Mouse (Mus musculus) G1E (cell line): ENCODE measurements around the gene Snx27.

ENCODE experiments used
- CTCF ChIP-seq: IDR thresholded peaks from 2 replicates; pipeline ENCODE4 v1.5.1; 2012; ENCODE audit warnings: low read depth, low read length, inconsistent platforms, mixed read lengths
- GATA1 ChIP-seq: IDR thresholded peaks from 2 replicates; pipeline ENCODE4 v1.6.1; 2012; ENCODE audit warnings: borderline replicate concordance, low read length, inconsistent platforms, mixed read lengths
- GATA2 ChIP-seq: IDR thresholded peaks from 2 replicates; pipeline ENCODE4 v1.6.1; 2012; ENCODE audit warnings: low read depth, low read length, inconsistent platforms, borderline replicate concordance
- POLR2AphosphoS5 ChIP-seq: IDR thresholded peaks from 2 replicates; pipeline ENCODE4 v1.6.1; 2012; ENCODE audit warnings: low read depth, low read length, inconsistent platforms; ENCODE audit not compliant: insufficient replicate concordance
- TAL1 ChIP-seq: conservative IDR thresholded peaks from 2 replicates; pipeline ENCODE4 v1.6.1; 2012; ENCODE audit warnings: low read depth, low read length, inconsistent platforms, mixed read lengths

- TF ChIP-seq CTCF (no peak), GATA1 (no peak), TAL1 (no peak), POLR2AphosphoS5 (no peak), GATA2 (no peak)
Measured at GRCm38 (mm10) chr3:94622550-94622949, 40.0 kb upstream of the Snx27 start.
